Mouse (Mus musculus) CH12.LX (cell line): ENCODE measurements around the gene Gm20604. TPM values are rescaled to one million over a fixed set of nuclear protein-coding genes. Genes with fewer than 3 reads are reported as not detected.

Source experiments
- DNase-seq: peaks from one replicate; pipeline ENCODE4 v3.0.0-alpha.2; 2013; ENCODE audit errors: extremely low read depth
- H3K27ac ChIP-seq: 2 replicates; pipeline ENCODE4 v1.5.1; 2012; ENCODE audit warnings: low read depth, mild to moderate bottlenecking, control low read depth, moderate library complexity; ENCODE audit not compliant: insufficient read depth
- H3K27me3 ChIP-seq: replicated peaks from 2 replicates; pipeline ENCODE3; 2012; ENCODE audit warnings: inconsistent platforms
- H3K36me3 ChIP-seq, 2 experiments: replicated peaks in 1 of 2; 2 replicates each; pipeline versions ENCODE3 to v1.6.1; 2012; ENCODE audit warnings: inconsistent platforms in 1 of 2, low read length in 1 of 2, mild to moderate bottlenecking in 1 of 2, mixed read lengths in 1 of 2, moderate library complexity in 1 of 2; ENCODE audit not compliant: control insufficient read depth in 1 of 2, insufficient read depth in 1 of 2
- H3K4me1 ChIP-seq, 2 experiments: 2 replicates each; pipeline ENCODE4 v1.6.1; 2012; ENCODE audit warnings: inconsistent platforms in 1 of 2, moderate library complexity in 1 of 2; ENCODE audit not compliant: insufficient read depth in 2 of 2, control insufficient read depth in 1 of 2
- H3K4me2 ChIP-seq: 2 replicates; pipeline ENCODE4 v1.6.1; 2012; ENCODE audit warnings: low read depth, mild to moderate bottlenecking, control low read depth; ENCODE audit not compliant: poor library complexity, insufficient read depth, severe bottlenecking
- H3K4me3 ChIP-seq, 3 experiments: fragments of 150-350 bp in 1 of 3; sonication (generic) in 1 of 3; replicated peaks in 1 of 3; 2 replicates each; pipeline versions ENCODE3 to v1.5.1; 2011 to 2012; ENCODE audit warnings: low read depth in 2 of 3, low read length in 2 of 3, mild to moderate bottlenecking in 2 of 3, moderate library complexity in 2 of 3, control low read depth in 1 of 3, improper control_type of control experiment in 1 of 3, inconsistent platforms in 1 of 3, mixed read lengths in 1 of 3; ENCODE audit not compliant: poor library complexity in 1 of 3
- H3K79me2 ChIP-seq: replicated peaks from 2 replicates; pipeline ENCODE4 v1.6.1; 2012; ENCODE audit warnings: mild to moderate bottlenecking, moderate library complexity; ENCODE audit not compliant: control insufficient read depth, poor library complexity, insufficient read depth, severe bottlenecking; ENCODE audit errors: extremely low read depth
- H3K9ac ChIP-seq: 2 replicates; pipeline ENCODE4 v1.6.1; 2012; ENCODE audit warnings: low read depth, mild to moderate bottlenecking, control low read depth, moderate library complexity; ENCODE audit not compliant: insufficient read depth
- H3K9me3 ChIP-seq: replicated peaks from 2 replicates; pipeline ENCODE3; 2012; ENCODE audit warnings: low read length, inconsistent platforms, mixed read lengths
- BHLHE40 ChIP-seq: IDR thresholded peaks from 2 replicates; pipeline ENCODE4 v1.6.1; 2011; ENCODE audit warnings: mild to moderate bottlenecking, low read depth, low read length, improper control_type of control experiment
- CHD1 ChIP-seq: IDR thresholded peaks from 2 replicates; pipeline ENCODE4 v1.6.1; 2012; ENCODE audit warnings: low read depth, low read length, improper control_type of control experiment, inconsistent platforms
- CHD2 ChIP-seq: IDR thresholded peaks from 2 replicates; pipeline ENCODE4 v1.6.1; 2011; ENCODE audit warnings: low read length, improper control_type of control experiment
- ELF1 ChIP-seq: IDR thresholded peaks from 2 replicates; pipeline ENCODE4 v1.6.1; 2014; ENCODE audit warnings: low read depth, mild to moderate bottlenecking, inconsistent platforms, low read length, improper control_type of control experiment
- ETS1 ChIP-seq: conservative IDR thresholded peaks from 2 replicates; pipeline ENCODE4 v1.6.1; 2012; ENCODE audit warnings: low read depth, mild to moderate bottlenecking, inconsistent platforms, low read length, improper control_type of control experiment, moderate library complexity
- HCFC1 ChIP-seq: IDR thresholded peaks from 2 replicates; pipeline ENCODE4 v1.6.1; 2012; ENCODE audit warnings: low read depth, mild to moderate bottlenecking, inconsistent platforms, low read length, improper control_type of control experiment
- IRF4 ChIP-seq: IDR thresholded peaks from 2 replicates; pipeline ENCODE4 v1.6.1; 2014; ENCODE audit warnings: low read depth, mild to moderate bottlenecking, inconsistent platforms, low read length, improper control_type of control experiment
- JUND ChIP-seq: conservative IDR thresholded peaks from 2 replicates; pipeline ENCODE4 v1.6.1; 2011; ENCODE audit warnings: low read depth, low read length, improper control_type of control experiment
- KAT2A ChIP-seq: IDR thresholded peaks from 2 replicates; pipeline ENCODE4 v1.6.1; 2012; ENCODE audit warnings: low read length, improper control_type of control experiment, inconsistent platforms; ENCODE audit not compliant: insufficient replicate concordance
- MAX ChIP-seq: IDR thresholded peaks from 2 replicates; pipeline ENCODE4 v1.6.1; 2011; ENCODE audit warnings: low read length, improper control_type of control experiment
- MAZ ChIP-seq: IDR thresholded peaks from 2 replicates; pipeline ENCODE4 v1.6.1; 2012; ENCODE audit warnings: low read depth, mild to moderate bottlenecking, inconsistent platforms, low read length, improper control_type of control experiment, moderate library complexity
- MEF2A ChIP-seq: IDR thresholded peaks from 2 replicates; pipeline ENCODE4 v1.6.1; 2014; ENCODE audit warnings: low read depth, mild to moderate bottlenecking, inconsistent platforms, low read length, improper control_type of control experiment, borderline replicate concordance
- MXI1 ChIP-seq: IDR thresholded peaks from 2 replicates; pipeline ENCODE4 v1.6.1; 2011; ENCODE audit warnings: mild to moderate bottlenecking, low read depth, low read length, improper control_type of control experiment
- MYC ChIP-seq: IDR thresholded peaks from 2 replicates; pipeline ENCODE4 v1.6.1; 2011; ENCODE audit warnings: low read depth, mild to moderate bottlenecking, improper control_type of control experiment, low read length
- NELFE ChIP-seq: IDR thresholded peaks from 2 replicates; pipeline ENCODE4 v1.6.1; 2011; ENCODE audit warnings: low read depth, low read length, improper control_type of control experiment
- NRF1 ChIP-seq: IDR thresholded peaks from 2 replicates; pipeline ENCODE4 v1.6.1; 2014; ENCODE audit warnings: low read depth, mild to moderate bottlenecking, inconsistent platforms, low read length, improper control_type of control experiment, moderate library complexity
- POLR2A ChIP-seq: IDR thresholded peaks from 2 replicates; pipeline ENCODE4 v1.6.1; 2011; ENCODE audit warnings: low read depth, mild to moderate bottlenecking, improper control_type of control experiment, low read length
- POLR2AphosphoS2 ChIP-seq: IDR thresholded peaks from 2 replicates; pipeline ENCODE4 v1.6.1; 2011; ENCODE audit warnings: low read depth, low read length, improper control_type of control experiment
- RAD21 ChIP-seq: IDR thresholded peaks from 2 replicates; pipeline ENCODE4 v1.6.1; 2011; ENCODE audit warnings: low read depth, mild to moderate bottlenecking, low read length, improper control_type of control experiment, moderate library complexity
- SIN3A ChIP-seq: IDR thresholded peaks from 2 replicates; pipeline ENCODE4 v1.6.1; 2012; ENCODE audit warnings: low read length, improper control_type of control experiment, inconsistent platforms
- SMC3 ChIP-seq: IDR thresholded peaks from 2 replicates; pipeline ENCODE4 v1.6.1; 2011; ENCODE audit warnings: low read depth, low read length, improper control_type of control experiment
- USF1 ChIP-seq: IDR thresholded peaks from 2 replicates; pipeline ENCODE4 v1.6.1; 2014; ENCODE audit warnings: low read depth, mild to moderate bottlenecking, inconsistent platforms, low read length, improper control_type of control experiment
- USF2 ChIP-seq: conservative IDR thresholded peaks from 2 replicates; pipeline ENCODE4 v1.6.1; 2011; ENCODE audit warnings: low read depth, low read length, improper control_type of control experiment
- ZC3H11A ChIP-seq: IDR thresholded peaks from 2 replicates; pipeline ENCODE4 v1.6.1; 2012; ENCODE audit warnings: low read depth, mild to moderate bottlenecking, inconsistent platforms, low read length, improper control_type of control experiment
- ZKSCAN1 ChIP-seq: IDR thresholded peaks from 2 replicates; pipeline ENCODE4 v1.6.1; 2012; ENCODE audit warnings: low read depth, inconsistent platforms, low read length, improper control_type of control experiment, borderline replicate concordance
- ZMIZ1 ChIP-seq: IDR thresholded peaks from 2 replicates; pipeline ENCODE4 v1.6.1; 2012; ENCODE audit warnings: low read depth, mild to moderate bottlenecking, inconsistent platforms, low read length, improper control_type of control experiment
- dilution Hi-C: fragments of 300-500 bp; cut with MboI; formaldehyde crosslinking; loops from 2 replicates; pipeline ENCODE4 v1.14.3; 2020; ENCODE audit warnings: low sequenced_read_pairs; ENCODE audit not compliant: extremely low pct_unique_long_range_greater_than_20kb, extremely low pct_ligation_motif_present
- in situ Hi-C: fragments of 300-500 bp; cut with MboI; formaldehyde crosslinking; loops from 3 replicates; pipeline ENCODE4 v1.14.3; 2019; ENCODE audit warnings: low sequenced_read_pairs, low pct_ligation_motif_present, low pct_unique_long_range_greater_than_20kb, mixed read lengths
- polyA plus RNA-seq: library from polyadenylated mRNA; unstranded; fragments of >175 nt; gene quantifications from 2 replicates; pipeline ENCODE4 v1.2.1, GENCODE M21; 2012; ENCODE audit warnings: low read depth; ENCODE audit not compliant: insufficient read length
- total RNA-seq, 2 experiments: library from RNA; depleted of rRNA; stranded (reverse); fragments of 300-350 nt in 1 of 2; fragments of >200 nt in 1 of 2; gene quantifications; 2 replicates each; pipeline ENCODE4 v1.2.3; 2012 to 2014

The Gm20604 gene
- total and polyA plus RNA-seq, 3 experiments = 5.7 to 14.4 (median 11.3) TPM

GRCm38 (mm10) chr12:102701691-102702207, 56.7 kb downstream of the Gm20604 start:
- in situ Hi-C loops = no loop called here
- Histone ChIP-seq H3K4me2 (peak overlapping the region; percentile 13; the same call in 1 of the 2 replicates), H3K79me2 (peaks cover 40% of the 10 kb centered on the region), H3K4me1 (peaks cover 37 to 65% of the 10 kb centered on the region in 2 experiments), H3K36me3 (peaks cover 0 to 10% of the 10 kb centered on the region in 2 experiments), H3K9me3 (no peaks in the 10 kb centered on the region), H3K27me3 (peaks cover 1% of the 10 kb centered on the region), H3K27ac (no peak overlapping the region), H3K4me3 (no peak overlapping the region), H3K9ac (no peak overlapping the region)
- no peak for DNase-seq
- TF ChIP-seq CHD2 (no peak), CHD1 (no peak), MEF2A (no peak), ELF1 (no peak), RAD21 (no peak), ETS1 (no peak), NELFE (no peak), USF1 (no peak), MAX (no peak), POLR2AphosphoS2 (no peak), IRF4 (no peak), MAZ (no peak), BHLHE40 (no peak), ZC3H11A (no peak)
- dilution Hi-C loops = no loop called here

GRCm38 (mm10) chr12:102700453-102700852, 58.0 kb downstream of the Gm20604 start:
- H3K4me2 ChIP-seq = no peak overlapping the region
- H3K79me2 ChIP-seq = peaks cover 41% of the 10 kb centered on the region
- H3K36me3 ChIP-seq = peaks cover 0 to 10% of the 10 kb centered on the region in 2 experiments
- dilution Hi-C loops (no loop called here), in situ Hi-C loops (no loop called here)
- H3K9ac ChIP-seq = no peak overlapping the region
- no peaks in the 10 kb centered on the region for H3K27me3 ChIP-seq
- no peaks in the 10 kb centered on the region for H3K9me3 ChIP-seq
- no peak overlapping the region for H3K4me3 ChIP-seq
- TF ChIP-seq NRF1 (no peak), ZKSCAN1 (no peak), MXI1 (no peak), MAX (no peak), SMC3 (no peak), MYC (no peak), USF1 (no peak), JUND (no peak), USF2 (no peak), BHLHE40 (no peak), ZMIZ1 (no peak), HCFC1 (no peak), SIN3A (no peak), POLR2A (no peak), IRF4 (no peak), KAT2A (no peak)
- peaks cover 39 to 70% of the 10 kb centered on the region in 2 experiments for H3K4me1 ChIP-seq
- H3K27ac ChIP-seq = no peak overlapping the region
- DNase-seq = no peak
